Mouse (Mus musculus): ENCODE measurements around the gene Fbxw16.

- no peak for TF ChIP-seq CTCF (IDR thresholded peaks at IDR 0.05; ENCODE audit: low read depth)
- no peak for TF ChIP-seq EP300 (IDR thresholded peaks at IDR 0.05; ENCODE audit: low read depth)
Observed at GRCm38 (mm10) chr9:109449040-109449439, at the start of gene Fbxw16.
